Mouse (Mus musculus) liver, embryonic 11.5 days (tissue): ENCODE measurements at regions not wholly inside any gene's neighbourhood (a gene's known extent, or its start where the extent isn't known, plus 50 kb on each side); places are given as distances from the start of the nearest gene placed in this dataset.

Source experiments
- ATAC-seq: fragments of 200-750 bp; cut with Nextera tagmentation; replicated peaks from 2 replicates; pipeline ENCODE4 v1.8.0; 2017; ENCODE audit warnings: moderate number of reproducible peaks, mild to moderate bottlenecking, moderate TSS enrichment, moderate library complexity; ENCODE audit not compliant: low FRiP score
- DNase-seq: peaks from one replicate; pipeline ENCODE4 v3.0.0-alpha.2; 2017; ENCODE audit warnings: low spot score
- H3K27ac ChIP-seq: fragments of 300-500 bp; sonication (generic); 2 replicates; pipeline ENCODE4 v1.5.1; 2014; ENCODE audit warnings: mild to moderate bottlenecking, low read depth, low read length, control low read depth
- H3K27me3 ChIP-seq: fragments of 300-500 bp; sonication (generic); replicated peaks from 2 replicates; pipeline ENCODE4 v1.6.1; 2014; ENCODE audit warnings: low read length, mixed read lengths; ENCODE audit not compliant: control insufficient read depth, insufficient read depth
- H3K36me3 ChIP-seq: fragments of 300-500 bp; sonication (generic); 2 replicates; pipeline ENCODE4 v1.6.1; 2014; ENCODE audit warnings: mild to moderate bottlenecking, low read length, moderate library complexity, mixed read lengths; ENCODE audit not compliant: control insufficient read depth, insufficient read depth
- H3K4me1 ChIP-seq: fragments of 300-500 bp; sonication (generic); replicated peaks from 2 replicates; pipeline ENCODE4 v1.6.1; 2014; ENCODE audit warnings: low read length, mixed read lengths; ENCODE audit not compliant: control insufficient read depth, insufficient read depth
- H3K4me2 ChIP-seq: fragments of 300-500 bp; sonication (generic); 2 replicates; pipeline ENCODE4 v1.6.1; 2014; ENCODE audit warnings: mild to moderate bottlenecking, control low read depth, moderate library complexity
- H3K4me3 ChIP-seq: fragments of 300-500 bp; sonication (generic); 2 replicates; pipeline ENCODE4 v1.5.1; 2014; ENCODE audit warnings: low read depth, low read length, control low read depth
- H3K9ac ChIP-seq: fragments of 300-500 bp; sonication (generic); 2 replicates; pipeline ENCODE4 v1.6.1; 2014; ENCODE audit warnings: low read depth, low read length, control low read depth
- H3K9me3 ChIP-seq: fragments of 300-500 bp; sonication (generic); 2 replicates; pipeline ENCODE4 v1.6.1; 2016; ENCODE audit warnings: low read length, inconsistent platforms, mixed read lengths; ENCODE audit not compliant: control insufficient read depth
- WGBS: fragments of 180-500 bp; shearing (Covaris S2); extraction: QIAGEN DNeasy Blood & Tissue Kit; methylation state at CpG from one replicate; pipeline ENCODE4 v1.1.7; 2014; 5-methylcytosine and 5-hydroxymethylcytosine counted together

DNA sequence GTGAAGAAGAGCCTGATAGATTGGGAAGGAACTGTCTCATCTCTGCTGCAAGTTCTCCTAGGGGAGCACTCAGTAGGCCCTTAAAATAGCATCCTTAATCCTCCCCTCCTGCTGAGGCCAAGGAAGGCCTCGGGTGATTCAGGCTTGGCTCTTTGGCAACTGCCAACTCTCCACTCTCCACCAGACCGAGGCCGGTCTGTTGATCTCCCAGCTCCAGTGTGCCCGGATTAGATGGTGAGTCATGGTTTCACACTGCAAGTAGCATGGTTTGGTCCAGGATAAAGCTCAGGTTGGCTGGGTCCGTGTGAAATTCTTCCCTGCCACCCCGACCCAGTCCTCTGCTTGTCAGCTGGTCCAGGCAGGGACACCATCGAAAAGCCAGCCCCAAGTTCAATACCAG is 437.5 kb upstream of the Tbx3 start:
- no peak overlapping the region for H3K9ac ChIP-seq
- no peak for DNase-seq
- 69% methylated on average over 7 of the region's 7 CpGs for WGBS
- no peak overlapping the region for H3K27ac ChIP-seq
- H3K4me2 ChIP-seq: no peak overlapping the region
- ATAC-seq: no peak
- H3K4me1 ChIP-seq: no peaks in the 10 kb centered on the region
- no peak overlapping the region for H3K4me3 ChIP-seq
- no peaks in the 10 kb centered on the region for H3K36me3 ChIP-seq
- no peaks in the 10 kb centered on the region for H3K27me3 ChIP-seq
- H3K9me3 ChIP-seq: no peaks in the 10 kb centered on the region

DNA sequence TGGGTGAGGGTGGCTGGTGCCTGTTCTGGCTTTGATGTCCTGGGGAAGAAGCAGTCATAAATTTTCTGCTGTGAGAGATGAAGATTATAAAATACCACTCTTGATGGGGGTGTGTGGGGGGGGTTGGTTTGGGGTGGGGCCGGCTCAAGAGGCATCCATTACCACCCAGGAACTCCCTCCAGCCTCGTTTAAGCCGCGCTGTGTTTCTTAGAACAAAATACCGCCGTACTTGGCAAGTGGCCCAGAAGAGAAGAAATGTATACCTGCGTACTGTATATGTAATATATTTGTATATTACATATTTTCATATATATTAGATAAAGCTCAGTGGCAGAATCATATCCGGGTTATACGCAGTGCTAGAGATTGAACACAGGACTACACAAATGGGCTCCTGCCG is 434.6 kb upstream of the Tbx3 start:
- Histone ChIP-seq H3K9ac (no peak overlapping the region), H3K27me3 (no peaks in the 10 kb centered on the region), H3K36me3 (no peaks in the 10 kb centered on the region), H3K9me3 (no peaks in the 10 kb centered on the region), H3K4me2 (no peak overlapping the region), H3K4me3 (no peak overlapping the region), H3K27ac (no peak overlapping the region), H3K4me1 (no peaks in the 10 kb centered on the region)
- ATAC-seq (no peak), DNase-seq (no peak)
- 85% methylated on average over 10 of the region's 10 CpGs for WGBS

DNA sequence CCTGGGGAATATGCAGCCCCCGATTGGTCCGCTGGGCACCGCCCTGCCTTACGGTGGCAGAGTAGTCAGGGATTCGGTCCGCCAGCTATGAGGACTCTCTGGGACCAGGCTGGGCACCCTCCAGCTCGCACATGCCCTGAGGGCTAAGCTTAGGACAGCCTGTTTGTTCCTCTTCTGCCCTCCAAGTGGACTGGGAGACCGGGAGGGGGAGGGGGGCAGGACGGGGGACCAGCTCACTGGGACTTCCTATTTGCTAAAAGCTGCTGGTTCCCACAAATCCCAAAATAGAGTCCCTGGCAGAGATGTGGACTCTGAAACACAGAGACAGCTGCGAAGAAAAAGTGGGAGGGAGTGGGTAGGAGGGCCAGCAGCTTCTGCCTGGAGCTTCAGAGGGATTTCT is 423.6 kb upstream of the Tbx3 start:
- Histone ChIP-seq H3K9me3 (no peaks in the 10 kb centered on the region), H3K9ac (no peak overlapping the region), H3K4me3 (no peak overlapping the region), H3K27me3 (no peaks in the 10 kb centered on the region), H3K27ac (no peak overlapping the region), H3K36me3 (no peaks in the 10 kb centered on the region), H3K4me2 (no peak overlapping the region), H3K4me1 (no peaks in the 10 kb centered on the region; the same call in 1 of the 2 replicates)
- DNase-seq (no peak), ATAC-seq (no peak)
- WGBS: 58% methylated on average over 10 of the region's 10 CpGs

DNA sequence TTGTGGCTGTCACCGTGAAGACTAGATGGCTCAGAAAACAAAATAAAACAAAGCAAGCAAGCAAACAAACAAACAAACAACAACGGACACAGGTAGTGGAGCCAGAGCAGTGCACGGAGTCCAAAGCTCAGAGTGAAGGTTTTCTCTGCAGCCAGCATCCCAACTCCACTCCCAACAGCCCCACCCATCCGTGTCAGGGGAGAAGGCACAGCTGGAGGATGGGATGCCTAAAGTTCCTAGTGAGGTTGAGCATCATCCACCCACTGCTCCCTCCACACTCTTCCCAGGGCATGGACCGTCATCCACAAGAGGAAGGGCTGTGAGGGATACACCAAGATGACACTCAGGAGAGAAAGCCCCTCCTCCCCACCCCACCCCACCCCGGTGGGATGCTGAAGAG is 421.8 kb upstream of the Tbx3 start:
- H3K9me3 ChIP-seq: no peaks in the 10 kb centered on the region
- H3K36me3 ChIP-seq: no peaks in the 10 kb centered on the region
- H3K4me3 ChIP-seq: no peak overlapping the region
- no peak overlapping the region for H3K9ac ChIP-seq
- WGBS: 60% methylated on average over 6 of the region's 6 CpGs
- H3K4me1 ChIP-seq: no peaks in the 10 kb centered on the region; the same call in 1 of the 2 replicates
- H3K27ac ChIP-seq: no peak overlapping the region
- no peak for ATAC-seq
- H3K4me2 ChIP-seq: no peak overlapping the region
- no peaks in the 10 kb centered on the region for H3K27me3 ChIP-seq
- DNase-seq: no peak

DNA sequence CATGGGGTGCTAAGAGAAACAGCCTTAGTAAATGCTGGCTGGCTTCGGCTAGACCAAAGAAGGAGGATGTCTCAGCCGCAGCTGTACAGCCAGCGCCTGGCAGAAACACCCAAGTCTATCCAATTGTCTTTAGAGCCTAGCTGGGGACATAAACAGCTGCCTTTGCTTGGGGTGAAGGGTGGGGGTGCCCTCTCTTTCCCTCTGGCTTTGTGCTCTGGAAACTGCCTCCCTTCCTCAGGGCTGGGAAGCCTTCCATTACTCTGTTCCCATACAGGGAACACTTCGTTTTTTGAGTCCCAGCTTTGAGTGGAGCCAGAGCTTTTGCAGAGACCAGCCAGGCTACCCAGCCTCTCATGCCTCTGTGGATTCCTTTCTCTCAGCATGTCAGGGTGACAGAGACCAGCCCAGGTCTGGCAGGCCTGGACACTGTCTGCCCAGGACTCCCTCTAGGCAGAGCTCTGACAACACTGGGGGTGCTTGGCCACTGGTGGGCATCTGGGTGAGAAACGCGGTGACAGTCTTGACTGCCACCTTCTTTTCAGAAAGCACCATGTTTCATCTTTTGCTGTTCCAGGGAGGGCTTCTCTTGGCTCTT is 421.2 kb upstream of the Tbx3 start:
- H3K9ac ChIP-seq: no peak overlapping the region

DNA sequence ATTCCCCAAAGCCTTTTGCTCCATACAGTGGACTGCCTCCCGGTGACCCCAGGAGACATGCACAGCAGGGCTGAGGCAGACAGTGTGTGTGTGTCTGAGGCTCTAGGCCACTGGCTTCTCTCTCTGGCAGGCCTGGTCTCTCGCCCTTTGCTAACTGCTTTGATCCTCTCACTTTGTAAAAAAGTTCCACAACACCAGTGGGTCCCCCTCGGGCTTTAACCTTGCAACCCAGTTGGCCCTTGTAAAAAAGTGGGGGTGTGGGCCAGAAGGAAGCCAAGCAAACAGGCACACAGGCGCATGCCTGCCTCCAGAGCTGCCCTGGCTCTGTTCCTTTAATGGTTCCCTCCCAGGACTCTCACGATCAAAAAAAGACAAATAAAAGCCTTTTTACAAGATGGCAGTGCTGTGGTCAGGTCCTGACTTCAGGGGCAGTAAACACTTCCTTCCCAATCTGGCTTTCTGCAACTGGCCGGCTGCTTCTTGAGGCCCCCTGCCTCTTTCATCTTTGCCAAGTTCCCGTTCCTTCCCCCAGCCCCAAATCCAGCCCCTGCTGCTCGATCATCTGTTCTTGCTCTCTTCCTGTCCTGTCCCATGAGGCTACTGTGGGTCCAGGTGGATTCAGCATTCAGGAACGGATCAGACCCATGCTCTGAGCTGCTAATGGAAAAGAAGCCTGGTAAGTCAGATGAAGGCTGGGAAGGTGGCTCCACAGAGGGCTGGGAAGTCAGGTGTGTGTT is 419.0 kb upstream of the Tbx3 start:
- Histone ChIP-seq H3K36me3 (no peaks in the 10 kb centered on the region), H3K4me1 (no peaks in the 10 kb centered on the region; the same call in 1 of the 2 replicates), H3K9me3 (no peaks in the 10 kb centered on the region), H3K27me3 (no peaks in the 10 kb centered on the region), H3K27ac (no peak overlapping the region), H3K4me2 (no peak overlapping the region), H3K4me3 (no peak overlapping the region), H3K9ac (no peak overlapping the region)
- no peak for ATAC-seq
- 39% methylated on average over 9 of the region's 9 CpGs for WGBS
- no peak for DNase-seq

More for the DNA sequence above, 421.2 kb upstream of the Tbx3 start:
- no peaks in the 10 kb centered on the region for H3K36me3 ChIP-seq
- no peaks in the 10 kb centered on the region for H3K27me3 ChIP-seq
- 64% methylated on average over 6 of the region's 6 CpGs for WGBS
- H3K4me1 ChIP-seq: no peaks in the 10 kb centered on the region; the same call in 1 of the 2 replicates
- ATAC-seq (no peak), DNase-seq (no peak)
- no peaks in the 10 kb centered on the region for H3K9me3 ChIP-seq
- H3K27ac ChIP-seq: no peak overlapping the region
- no peak overlapping the region for H3K4me2 ChIP-seq
- H3K4me3 ChIP-seq: no peak overlapping the region

DNA sequence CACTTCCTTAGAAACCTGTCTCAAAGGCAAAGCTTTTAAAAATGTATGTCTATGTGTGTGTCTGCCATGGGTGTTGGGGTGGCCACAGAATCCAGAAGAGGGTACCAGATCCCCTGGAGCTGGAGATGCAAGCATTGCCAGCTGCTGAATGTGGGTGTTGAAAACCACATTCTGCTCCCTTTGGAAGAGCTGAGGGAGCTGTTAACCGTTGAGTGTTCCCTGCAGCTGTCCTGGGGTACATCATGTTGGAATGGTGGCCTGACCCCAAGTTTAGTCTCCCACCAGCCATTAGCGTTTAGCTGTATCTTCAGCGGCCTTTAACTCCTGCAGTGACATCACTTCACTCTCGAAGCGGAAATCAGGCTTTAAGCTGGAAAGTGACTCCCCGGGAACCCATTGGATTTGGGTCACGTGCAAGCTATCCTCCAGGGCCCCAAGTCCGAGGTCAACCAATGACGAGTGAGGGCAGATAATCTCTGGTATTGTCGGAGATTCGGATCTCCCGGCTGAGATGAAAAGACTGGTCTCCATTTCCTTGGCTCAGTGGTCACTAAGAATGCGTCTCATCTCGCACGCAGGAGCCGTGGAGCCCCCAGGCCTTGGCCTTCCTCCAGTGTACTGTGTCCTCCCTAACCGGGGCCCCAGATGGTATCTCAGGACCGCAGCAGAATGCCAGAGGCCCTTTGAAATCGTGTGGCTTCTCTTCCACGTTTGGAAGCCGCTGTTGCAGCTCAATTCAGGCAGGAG is 412.9 kb upstream of the Tbx3 start:
- Histone ChIP-seq H3K36me3 (no peaks in the 10 kb centered on the region), H3K9me3 (no peaks in the 10 kb centered on the region), H3K27ac (no peak overlapping the region), H3K4me2 (no peak overlapping the region), H3K9ac (no peak overlapping the region), H3K27me3 (no peaks in the 10 kb centered on the region), H3K4me3 (no peak overlapping the region), H3K4me1 (no peaks in the 10 kb centered on the region)
- DNase-seq (no peak), ATAC-seq (no peak)
- WGBS: 61% methylated on average over 21 of the region's 21 CpGs

DNA sequence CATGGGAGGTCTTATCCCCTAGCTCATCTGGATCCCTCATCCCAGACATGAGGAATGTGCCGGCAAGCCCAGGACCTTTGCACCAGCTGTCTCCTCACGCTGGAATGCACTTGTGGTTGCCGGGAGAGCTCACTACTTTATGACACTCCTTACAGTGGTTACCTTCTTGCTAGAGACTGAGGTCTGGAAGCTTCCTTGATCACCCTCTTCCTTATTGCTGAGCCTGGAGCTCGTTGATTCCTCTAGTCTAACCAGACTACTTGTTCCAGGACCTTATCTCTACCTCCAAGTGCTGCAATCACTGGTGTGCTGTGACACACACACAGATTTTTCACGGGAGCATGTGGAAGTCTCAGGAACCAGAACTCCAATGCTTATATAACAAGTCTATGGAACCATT is 411.6 kb upstream of the Tbx3 start:
- H3K4me1 ChIP-seq: no peaks in the 10 kb centered on the region
- ATAC-seq: no peak
- no peak for DNase-seq
- H3K9me3 ChIP-seq: no peaks in the 10 kb centered on the region
- H3K9ac ChIP-seq: no peak overlapping the region
- no peaks in the 10 kb centered on the region for H3K36me3 ChIP-seq
- no peak overlapping the region for H3K4me2 ChIP-seq
- no peak overlapping the region for H3K4me3 ChIP-seq
- 65% methylated on average over 5 of the region's 5 CpGs for WGBS
- H3K27me3 ChIP-seq: no peaks in the 10 kb centered on the region
- H3K27ac ChIP-seq: no peak overlapping the region
